Mouse (Mus musculus) bone marrow, adult 2 months (tissue): Measurements from ENCODE around the gene Pwp2.

ENCODE experiments used
- CTCF ChIP-seq: fragments of 200-500 bp; IDR thresholded peaks from 2 replicates; pipeline ENCODE4 v1.5.1; 2011; ENCODE audit warnings: low read length, control low read depth; ENCODE audit not compliant: control insufficient read depth, insufficient read depth
- POLR2A ChIP-seq: fragments of 200-500 bp; IDR thresholded peaks from 2 replicates; pipeline ENCODE4 v1.6.1; 2011; ENCODE audit warnings: low read depth, mild to moderate bottlenecking, control low read depth, low read length, borderline replicate concordance; ENCODE audit not compliant: control insufficient read depth

DNA sequence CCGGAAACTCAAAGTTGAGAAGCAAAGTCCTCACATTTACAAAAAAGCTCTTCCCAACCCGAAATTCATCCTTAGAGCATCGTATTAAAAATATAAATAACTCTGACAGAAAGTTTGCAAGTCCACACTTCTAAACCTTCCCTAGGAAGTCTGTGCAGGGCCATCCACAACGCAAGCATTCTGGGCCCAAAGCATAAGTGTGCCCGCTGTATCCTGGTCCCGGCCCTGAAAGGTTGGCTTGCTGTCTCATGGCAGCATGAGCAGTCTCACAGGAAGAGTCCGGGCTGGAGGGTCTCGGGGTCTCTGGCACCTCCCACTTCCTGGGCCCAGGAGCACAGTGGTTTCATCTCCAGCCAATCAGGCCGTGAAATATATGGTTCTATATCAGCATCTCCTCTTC is 13.4 kb downstream of the Pwp2 start:
- TF ChIP-seq CTCF (no peak), POLR2A (no peak)
